Mouse (Mus musculus): ENCODE data around the gene Arf6. TPM values are rescaled to one million over a fixed set of nuclear protein-coding genes. Genes with fewer than 3 reads are reported as not detected.

Arf6 gene
- polyA plus RNA-seq, 1 experiment, result 49.8 TPM

GRCm38 (mm10) chr12:69417701-69418291, 45.8 kb downstream of the Arf6 start:
- Histone ChIP-seq H3K27ac (replicated peaks; ENCODE audit: low read depth, low read length) (no peak overlapping the region; the same call in 1 of the 2 replicates), H3K4me1 (ENCODE audit: control insufficient read depth, insufficient read depth, insufficient read length, low read length) (peaks cover 22% of the 10 kb centered on the region), H3K4me3 (ENCODE audit: insufficient read depth, low read depth, low read length) (no peak overlapping the region)

- Histone ChIP-seq H3K4me3 (ENCODE audit: insufficient read depth, low read depth, low read length) (no peak overlapping the region), H3K27ac (replicated peaks; ENCODE audit: low read depth, low read length) (no peak overlapping the region), H3K4me1 (ENCODE audit: control insufficient read depth, insufficient read depth, insufficient read length, low read length) (peaks cover 24% of the 10 kb centered on the region)
These were observed 46.7 kb downstream of the Arf6 start for GRCm38 (mm10) chr12:69418606-69419005.

GRCm38 (mm10) chr12:69419017-69419605, 47.2 kb downstream of the Arf6 start:
- Histone ChIP-seq H3K4me3 (ENCODE audit: insufficient read depth, low read depth, low read length) (no peak overlapping the region), H3K4me1 (ENCODE audit: control insufficient read depth, insufficient read depth, insufficient read length, low read length) (peaks cover 24% of the 10 kb centered on the region), H3K27ac (replicated peaks; ENCODE audit: low read depth, low read length) (no peak overlapping the region)

GRCm38 (mm10) chr12:69419606-69420005, 47.7 kb downstream of the Arf6 start:
- no peak overlapping the region for H3K27ac ChIP-seq (replicated peaks; ENCODE audit: low read depth, low read length)
- H3K4me1 ChIP-seq (ENCODE audit: control insufficient read depth, insufficient read depth, insufficient read length, low read length), result peaks cover 28% of the 10 kb centered on the region
- H3K4me3 ChIP-seq (ENCODE audit: insufficient read depth, low read depth, low read length), result no peak overlapping the region

- Histone ChIP-seq H3K4me3 (ENCODE audit: insufficient read depth, low read depth, low read length) (no peak overlapping the region), H3K4me1 (ENCODE audit: control insufficient read depth, insufficient read depth, insufficient read length, low read length) (peaks cover 34% of the 10 kb centered on the region), H3K27ac (replicated peaks; ENCODE audit: low read depth, low read length) (no peak overlapping the region)
These were observed 48.8 kb downstream of the Arf6 start for GRCm38 (mm10) chr12:69420716-69421115.

- H3K27ac ChIP-seq (replicated peaks; ENCODE audit: low read depth, low read length), result peak overlapping the region; percentile 96
- peaks cover 23% of the 10 kb centered on the region for H3K4me1 ChIP-seq (ENCODE audit: control insufficient read depth, insufficient read depth, insufficient read length, low read length)
- H3K4me3 ChIP-seq (ENCODE audit: insufficient read depth, low read depth, low read length), result no peak overlapping the region
These were observed 51.0 kb downstream of the Arf6 start for GRCm38 (mm10) chr12:69422827-69423537.

Other genes with a start within 250 kb of the Arf6 start
- gene Rps29, start 213.0 kb upstream of the Arf6 start, polyA plus RNA-seq (2012; ENCODE audit: insufficient read depth, insufficient read length, missing spikeins), result 755 and 1,361 TPM in 2 replicates
- gene Lrr1, start 203.3 kb upstream of the Arf6 start, polyA plus RNA-seq (2012; ENCODE audit: insufficient read depth, insufficient read length, missing spikeins), result not detected in 2 replicates
- 338 and 450 TPM in 2 replicates for gene Rpl36al, start 188.1 kb upstream of the Arf6 start, polyA plus RNA-seq (2012; ENCODE audit: insufficient read depth, insufficient read length, missing spikeins)
- gene Mgat2, start 188.0 kb upstream of the Arf6 start, polyA plus RNA-seq (2012; ENCODE audit: insufficient read depth, insufficient read length, missing spikeins), result 15.3 and 16.1 TPM in 2 replicates
- 2.2 TPM in 1 of 2 replicates, not detected in the other for gene Gm49383, start 175.0 kb upstream of the Arf6 start, polyA plus RNA-seq (2012; ENCODE audit: insufficient read depth, insufficient read length, missing spikeins)
- gene Dnaaf2, start 173.7 kb upstream of the Arf6 start, polyA plus RNA-seq (2012; ENCODE audit: insufficient read depth, insufficient read length, missing spikeins), result not detected in 2 replicates
- gene Gm49384, start 167.9 kb upstream of the Arf6 start, polyA plus RNA-seq (2012; ENCODE audit: insufficient read depth, insufficient read length, missing spikeins), result 2.3 and 3.8 TPM in 2 replicates
- gene Pole2, start 144.0 kb upstream of the Arf6 start, polyA plus RNA-seq (2012; ENCODE audit: insufficient read depth, insufficient read length, missing spikeins), result not detected in 2 replicates
- 9.0 and 9.3 TPM in 2 replicates for gene Klhdc1, start 131.0 kb upstream of the Arf6 start, polyA plus RNA-seq (2012; ENCODE audit: insufficient read depth, insufficient read length, missing spikeins)
- gene Klhdc2, start 75.5 kb upstream of the Arf6 start, polyA plus RNA-seq (2012; ENCODE audit: insufficient read depth, insufficient read length, missing spikeins), result 49.7 and 53.3 TPM in 2 replicates
- 16.5 and 33.9 TPM in 2 replicates for gene Nemf, start 15.0 kb upstream of the Arf6 start, polyA plus RNA-seq (2012; ENCODE audit: insufficient read depth, insufficient read length, missing spikeins)
- gene Gm9887, start 308 bp downstream of the Arf6 start, polyA plus RNA-seq (2012; ENCODE audit: insufficient read depth, insufficient read length, missing spikeins), result not detected in 2 replicates
- gene Vcpkmt, start 210.9 kb downstream of the Arf6 start, polyA plus RNA-seq (2012; ENCODE audit: insufficient read depth, insufficient read length, missing spikeins), result 4.1 and 5.2 TPM in 2 replicates